Mouse (Mus musculus) myocyte (in vitro differentiated cells): Measurements from ENCODE around the gene Gng2. TPM values are rescaled to one million over a fixed set of nuclear protein-coding genes. Genes with fewer than 3 reads are reported as not detected.

Experiments
- H3K27me3 ChIP-seq: one replicate; pipeline ENCODE4 v1.6.1; 2011; ENCODE audit not compliant: control insufficient read depth, insufficient read depth, insufficient read length
- H3K36me3 ChIP-seq: one replicate; pipeline ENCODE4 v1.6.1; 2011; ENCODE audit not compliant: control insufficient read depth, insufficient read depth
- H3K4me2 ChIP-seq: one replicate; pipeline ENCODE4 v1.6.1; 2011; ENCODE audit warnings: low read depth, control low read depth
- H3K4me3 ChIP-seq: one replicate; pipeline ENCODE4 v1.5.1; 2011; ENCODE audit warnings: mild to moderate bottlenecking, control low read depth, moderate library complexity
- H3K79me2 ChIP-seq: one replicate; pipeline ENCODE4 v1.6.1; 2011; ENCODE audit not compliant: control insufficient read depth, insufficient read depth
- H3ac ChIP-seq: one replicate; pipeline ENCODE4 v1.6.1; 2011; ENCODE audit not compliant: control insufficient read depth, insufficient read length
- CEBPB ChIP-seq: IDR thresholded peaks from 2 replicates; pipeline ENCODE4 v1.6.1; 2011; ENCODE audit warnings: mild to moderate bottlenecking, moderate library complexity; ENCODE audit not compliant: poor library complexity, insufficient read depth, severe bottlenecking
- E2F4 ChIP-seq: IDR thresholded peaks from one replicate; pipeline ENCODE4 v1.6.1; 2011; ENCODE audit warnings: mild to moderate bottlenecking, control low read depth, moderate library complexity; ENCODE audit not compliant: insufficient read depth
- MAX ChIP-seq: IDR thresholded peaks from one replicate; pipeline ENCODE4 v1.6.1; 2011; ENCODE audit warnings: low read depth, mild to moderate bottlenecking, control low read depth
- MYOD1 ChIP-seq, 3 experiments: IDR thresholded peaks; one replicate each; pipeline ENCODE4 v1.6.1; 2011; ENCODE audit warnings: control low read depth in 2 of 3, low read depth in 2 of 3, mild to moderate bottlenecking in 2 of 3, moderate library complexity in 1 of 3; ENCODE audit not compliant: insufficient read length in 2 of 3, control insufficient read depth in 1 of 3
- MYOG ChIP-seq, 3 experiments: IDR thresholded peaks; one replicate each; pipeline ENCODE4 v1.6.1; 2011; ENCODE audit warnings: control low read depth in 2 of 3, low read depth in 2 of 3, mild to moderate bottlenecking in 2 of 3; ENCODE audit not compliant: insufficient read length in 2 of 3, control insufficient read depth in 1 of 3, insufficient read depth in 1 of 3
- POLR2A ChIP-seq: IDR thresholded peaks from one replicate; pipeline ENCODE4 v1.6.1; 2011; ENCODE audit warnings: low read depth, mild to moderate bottlenecking, control low read depth, moderate library complexity; ENCODE audit not compliant: insufficient read length
- POLR2AphosphoS2 ChIP-seq: IDR thresholded peaks from one replicate; pipeline ENCODE4 v1.6.1; 2011; ENCODE audit warnings: low read depth, control low read depth; ENCODE audit not compliant: insufficient read length
- REST ChIP-seq: IDR thresholded peaks from one replicate; pipeline ENCODE4 v1.6.1; 2011; ENCODE audit warnings: mild to moderate bottlenecking, control low read depth, moderate library complexity; ENCODE audit not compliant: insufficient read depth, insufficient read length
- SRF ChIP-seq: IDR thresholded peaks from one replicate; pipeline ENCODE4 v1.6.1; 2011; ENCODE audit warnings: low read depth; ENCODE audit not compliant: control insufficient read depth, insufficient read length
- TCF12 ChIP-seq: IDR thresholded peaks from one replicate; pipeline ENCODE4 v1.6.1; 2011; ENCODE audit warnings: mild to moderate bottlenecking, control low read depth; ENCODE audit not compliant: poor library complexity, insufficient read depth, severe bottlenecking
- TCF3 ChIP-seq: IDR thresholded peaks from one replicate; pipeline ENCODE4 v1.6.1; 2011; ENCODE audit warnings: low read depth, control low read depth; ENCODE audit not compliant: insufficient read length
- USF1 ChIP-seq: IDR thresholded peaks from one replicate; pipeline ENCODE4 v1.6.1; 2011; ENCODE audit warnings: low read depth, mild to moderate bottlenecking, control low read depth, moderate library complexity
- polyA plus RNA-seq: library from polyadenylated mRNA; unstranded; fragments of >200 nt; fragmentation: generic; extraction: Trizol; gene quantifications from one replicate; pipeline ENCODE4 v1.2.1, GENCODE M21; 2012; ENCODE audit warnings: missing spikeins

Gng2 gene
- polyA plus RNA-seq, 1 experiment, result 5.0 TPM

DNA sequence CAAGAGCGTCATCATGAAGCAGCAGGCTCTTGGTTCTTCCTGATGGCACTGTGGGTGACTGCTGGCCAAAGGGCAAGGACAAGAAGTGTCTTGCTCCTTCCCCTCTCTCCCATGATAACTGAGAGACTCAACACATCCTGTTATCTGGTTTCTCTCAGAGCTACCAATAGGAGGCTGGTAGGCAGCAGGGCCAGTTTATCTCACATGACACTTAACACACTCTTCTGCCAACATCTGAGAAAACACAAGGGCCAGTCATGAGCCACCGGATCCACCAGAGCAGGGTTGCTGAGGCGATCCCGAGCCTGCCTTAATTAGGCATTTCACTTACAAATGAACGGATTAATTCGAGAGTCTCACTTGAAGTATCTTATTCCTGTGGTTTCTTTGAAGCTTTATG is 49.5 kb downstream of the Gng2 start:
- TF ChIP-seq TCF12 (no peak), POLR2AphosphoS2 (no peak), POLR2A (no peak), REST (no peak), E2F4 (no peak), SRF (no peak), USF1 (no peak), TCF3 (no peak), MYOG (IDR thresholded peaks at IDR 0.05; ENCODE audit: control insufficient read depth in 1 of 3, insufficient read depth in 1 of 3, insufficient read length in 2 of 3, low read depth in 2 of 3) (no peak), CEBPB (no peak), MAX (no peak), MYOD1 (IDR thresholded peaks at IDR 0.05; ENCODE audit: control insufficient read depth in 1 of 3, insufficient read length in 2 of 3, low read depth in 2 of 3) (no peak)

DNA sequence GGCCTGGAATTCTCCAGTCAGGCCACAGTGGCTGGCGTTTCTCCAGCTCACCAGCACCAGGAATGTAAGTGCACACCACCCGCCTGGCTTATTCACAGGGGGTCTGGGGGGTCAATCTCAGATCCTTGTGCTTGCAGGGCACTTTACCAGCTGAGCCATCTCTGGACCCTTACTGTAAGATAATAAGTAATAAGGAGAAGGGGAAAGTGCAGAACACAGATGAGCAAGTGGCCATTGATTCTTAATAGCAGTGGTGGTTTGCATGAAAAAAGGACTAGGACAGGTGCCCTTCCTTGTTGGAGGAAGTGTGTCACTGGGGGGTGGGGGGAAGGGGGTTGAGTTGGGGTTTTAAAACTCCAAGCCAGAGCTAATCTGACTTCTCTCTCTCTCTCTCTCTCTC is 50.3 kb downstream of the Gng2 start:
- H3K36me3 ChIP-seq, result no peaks in the 10 kb centered on the region
- no peak for TF ChIP-seq SRF
- H3K27me3 ChIP-seq, result no peaks in the 10 kb centered on the region
- no peak overlapping the region for H3K4me3 ChIP-seq
- no peaks in the 10 kb centered on the region for H3K79me2 ChIP-seq
- no peak overlapping the region for H3ac ChIP-seq
- H3K4me2 ChIP-seq, result no peak overlapping the region

More for the DNA sequence above, 49.5 kb downstream of the Gng2 start:
- Histone ChIP-seq H3K27me3 (no peaks in the 10 kb centered on the region), H3K4me2 (no peak overlapping the region), H3K79me2 (no peaks in the 10 kb centered on the region), H3K36me3 (no peaks in the 10 kb centered on the region), H3ac (no peak overlapping the region), H3K4me3 (no peak overlapping the region)

DNA sequence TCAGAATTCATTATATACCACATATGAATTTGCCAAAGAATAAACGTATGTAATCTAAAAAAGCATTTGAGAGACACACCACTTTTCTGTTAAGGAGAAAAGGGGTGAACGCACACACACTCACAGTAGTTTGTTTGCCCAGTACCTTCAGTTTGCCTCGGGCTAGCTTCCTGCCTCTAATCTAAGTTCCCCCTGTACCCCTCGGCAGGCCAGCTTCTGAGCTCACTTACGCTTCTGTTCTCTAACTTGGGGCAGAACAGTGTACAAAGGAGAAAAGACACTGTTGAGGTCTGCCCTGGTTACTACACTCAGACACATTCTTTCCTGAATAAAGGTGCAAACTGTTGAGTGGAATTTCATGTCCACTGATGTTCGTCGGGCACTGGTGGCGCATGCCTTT is 51.1 kb downstream of the Gng2 start:
- Histone ChIP-seq H3K4me3 (no peak overlapping the region), H3K27me3 (no peaks in the 10 kb centered on the region), H3K36me3 (no peaks in the 10 kb centered on the region), H3K4me2 (no peak overlapping the region), H3K79me2 (no peaks in the 10 kb centered on the region), H3ac (no peak overlapping the region)
- TF ChIP-seq MYOG (IDR thresholded peaks at IDR 0.05; ENCODE audit: control insufficient read depth in 1 of 3, insufficient read depth in 1 of 3, insufficient read length in 2 of 3, low read depth in 2 of 3) (no peak), USF1 (no peak), MAX (no peak), TCF12 (no peak), TCF3 (no peak), POLR2A (no peak), POLR2AphosphoS2 (no peak), SRF (no peak), REST (no peak)

DNA sequence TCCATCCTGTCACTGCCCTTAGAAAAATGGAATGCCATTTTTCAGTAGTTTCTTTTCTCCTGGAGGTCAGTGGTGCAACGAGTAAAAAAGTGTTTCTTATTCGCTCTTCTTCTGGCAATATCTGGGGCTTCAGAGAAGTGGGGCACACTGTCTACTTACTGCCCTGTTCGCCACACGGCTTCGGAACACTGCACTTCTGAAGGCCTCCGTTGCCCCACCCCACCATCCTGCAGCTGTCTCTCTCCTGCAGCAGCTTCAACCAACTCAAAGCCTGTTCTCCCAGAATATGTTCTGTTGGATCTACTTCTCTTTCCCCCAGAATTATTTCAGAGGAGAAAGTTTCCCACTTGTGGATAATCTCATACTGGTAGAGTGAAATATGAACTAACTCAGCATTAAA is 52.3 kb downstream of the Gng2 start:
- no peaks in the 10 kb centered on the region for H3K36me3 ChIP-seq
- TF ChIP-seq TCF3, result no peak
- no peak for TF ChIP-seq CEBPB
- TF ChIP-seq E2F4, result no peak
- no peak for TF ChIP-seq MYOD1 (IDR thresholded peaks at IDR 0.05; ENCODE audit: control insufficient read depth in 1 of 3, insufficient read length in 2 of 3, low read depth in 2 of 3)
- TF ChIP-seq POLR2AphosphoS2, result no peak
- TF ChIP-seq REST, result no peak
- no peak for TF ChIP-seq SRF
- no peak for TF ChIP-seq TCF12
- TF ChIP-seq MYOG (IDR thresholded peaks at IDR 0.05; ENCODE audit: control insufficient read depth in 1 of 3, insufficient read depth in 1 of 3, insufficient read length in 2 of 3, low read depth in 2 of 3), result no peak
- TF ChIP-seq POLR2A, result no peak
- no peak for TF ChIP-seq USF1
- no peak for TF ChIP-seq MAX
- no peaks in the 10 kb centered on the region for H3K79me2 ChIP-seq
- peaks cover 9% of the 10 kb centered on the region for H3K27me3 ChIP-seq
- H3ac ChIP-seq, result no peak overlapping the region
- no peak overlapping the region for H3K4me2 ChIP-seq
- no peak overlapping the region for H3K4me3 ChIP-seq

DNA sequence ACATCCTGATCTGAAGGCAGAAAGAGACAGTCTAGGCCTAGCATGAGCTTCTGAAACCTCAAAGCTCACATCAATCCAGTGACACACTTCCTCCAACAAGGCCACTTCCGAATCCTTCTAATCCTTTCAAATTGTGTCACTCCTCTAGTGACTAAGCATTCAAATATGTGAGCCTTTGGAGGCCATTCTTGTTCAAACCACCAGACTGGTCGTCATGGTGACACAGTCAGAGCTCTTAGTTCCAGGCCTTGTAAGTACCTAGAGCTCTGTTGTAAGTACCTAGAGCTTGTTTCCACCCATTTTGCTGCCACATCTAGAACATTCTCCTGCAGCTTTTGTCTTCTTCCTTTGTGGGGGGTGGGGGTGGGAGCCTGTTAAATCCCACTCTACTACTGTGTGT is 53.3 kb downstream of the Gng2 start:
- H3K4me2 ChIP-seq, result no peak overlapping the region
- no peaks in the 10 kb centered on the region for H3K36me3 ChIP-seq
- H3K79me2 ChIP-seq, result no peaks in the 10 kb centered on the region
- peaks cover 9% of the 10 kb centered on the region for H3K27me3 ChIP-seq
- no peak overlapping the region for H3ac ChIP-seq
- TF ChIP-seq REST, result no peak
- no peak for TF ChIP-seq MYOD1 (IDR thresholded peaks at IDR 0.05; ENCODE audit: control insufficient read depth in 1 of 3, insufficient read length in 2 of 3, low read depth in 2 of 3)
- no peak for TF ChIP-seq CEBPB
- TF ChIP-seq POLR2AphosphoS2, result no peak
- no peak overlapping the region for H3K4me3 ChIP-seq
